Mouse (Mus musculus) hindbrain, embryonic 12.5 days (tissue): Measurements from ENCODE around the gene Fgb. TPM values are rescaled to one million over a fixed set of nuclear protein-coding genes. Genes with fewer than 3 reads are reported as not detected.

Experiments
- ATAC-seq: fragments of 200-750 bp; cut with Nextera tagmentation; 2 replicates; pipeline ENCODE4 v1.8.0; 2017; ENCODE audit warnings: moderate TSS enrichment; ENCODE audit not compliant: low FRiP score
- H3K27ac ChIP-seq: fragments of 300-500 bp; sonication (generic); 2 replicates; pipeline ENCODE4 v1.5.1; 2016; ENCODE audit warnings: mild to moderate bottlenecking
- H3K27me3 ChIP-seq: fragments of 300-500 bp; sonication (generic); 2 replicates; pipeline ENCODE4 v1.6.1; 2016; ENCODE audit warnings: mild to moderate bottlenecking
- H3K36me3 ChIP-seq: fragments of 300-500 bp; sonication (generic); 2 replicates; pipeline ENCODE4 v1.6.1; 2016; ENCODE audit warnings: mild to moderate bottlenecking
- H3K4me1 ChIP-seq: fragments of 300-500 bp; sonication (generic); 2 replicates; pipeline ENCODE4 v1.6.1; 2016
- H3K4me2 ChIP-seq: fragments of 300-500 bp; sonication (generic); replicated peaks from 2 replicates; pipeline ENCODE4 v1.6.1; 2016; ENCODE audit warnings: mild to moderate bottlenecking
- H3K4me3 ChIP-seq: fragments of 300-500 bp; sonication (generic); 2 replicates; pipeline ENCODE4 v1.5.1; 2016; ENCODE audit warnings: mild to moderate bottlenecking
- H3K9ac ChIP-seq: fragments of 300-500 bp; sonication (generic); 2 replicates; pipeline ENCODE4 v1.6.1; 2016; ENCODE audit warnings: mild to moderate bottlenecking, moderate library complexity
- H3K9me3 ChIP-seq: fragments of 300-500 bp; sonication (generic); replicated peaks from 2 replicates; pipeline ENCODE4 v1.6.1; 2016; ENCODE audit warnings: mild to moderate bottlenecking
- WGBS: fragments of 180-500 bp; shearing (Covaris S2); methylation state at CpG from one replicate; pipeline ENCODE4 v1.1.7; 2016; 5-methylcytosine and 5-hydroxymethylcytosine counted together
- polyA plus RNA-seq: library from polyadenylated mRNA; unstranded; fragments of >200 nt; fragmentation: Nextera tagmentation; extraction: Ambion mirVana; gene quantifications from 2 replicates; pipeline ENCODE4 v1.2.1, GENCODE M21; 2016

The Fgb gene
- polyA plus RNA-seq, 1 experiment from 2014 or later, result not detected

GRCm38 (mm10) chr3:83002191-83002590 lies 47.5 kb downstream of the Fgb start:
- Histone ChIP-seq H3K4me3 (no peak overlapping the region), H3K4me2 (no peak overlapping the region), H3K4me1 (no peaks in the 10 kb centered on the region), H3K9me3 (no peaks in the 10 kb centered on the region), H3K36me3 (no peaks in the 10 kb centered on the region), H3K9ac (no peak overlapping the region), H3K27ac (no peak overlapping the region), H3K27me3 (peaks cover 4% of the 10 kb centered on the region; the same call in 1 of the 2 replicates)
- 0% methylated on average over 2 of the region's 2 CpGs for WGBS
- no peak for ATAC-seq

GRCm38 (mm10) chr3:82999995-83000394 lies 49.7 kb downstream of the Fgb start:
- H3K4me2 ChIP-seq, result no peak overlapping the region
- no peaks in the 10 kb centered on the region for H3K36me3 ChIP-seq
- no peak for ATAC-seq
- no peak overlapping the region for H3K27ac ChIP-seq
- no peaks in the 10 kb centered on the region for H3K9me3 ChIP-seq
- H3K9ac ChIP-seq, result no peak overlapping the region
- peaks cover 6% of the 10 kb centered on the region; the same call in 1 of the 2 replicates for H3K4me1 ChIP-seq
- H3K4me3 ChIP-seq, result no peak overlapping the region
- peaks cover 12% of the 10 kb centered on the region for H3K27me3 ChIP-seq
- WGBS, result 91% methylated on average over 9 of the region's 9 CpGs

GRCm38 (mm10) chr3:82998772-82999463 lies 50.7 kb downstream of the Fgb start:
- Histone ChIP-seq H3K4me3 (no peak overlapping the region), H3K27ac (no peak overlapping the region), H3K27me3 (peaks cover 16% of the 10 kb centered on the region), H3K9ac (no peak overlapping the region), H3K36me3 (no peaks in the 10 kb centered on the region), H3K4me2 (no peak overlapping the region), H3K4me1 (peaks cover 6% of the 10 kb centered on the region; the same call in 1 of the 2 replicates), H3K9me3 (no peaks in the 10 kb centered on the region)
- ATAC-seq, result peak; percentile 88
- WGBS, result 31% methylated on average over 8 of the region's 8 CpGs

GRCm38 (mm10) chr3:82996656-82997055 lies 53.0 kb downstream of the Fgb start:
- Histone ChIP-seq H3K4me1 (peaks cover 6% of the 10 kb centered on the region; the same call in 1 of the 2 replicates), H3K27ac (no peak overlapping the region), H3K36me3 (no peaks in the 10 kb centered on the region), H3K9ac (no peak overlapping the region), H3K9me3 (no peaks in the 10 kb centered on the region), H3K4me2 (no peak overlapping the region), H3K4me3 (no peak overlapping the region), H3K27me3 (peaks cover 17% of the 10 kb centered on the region)
- 76% methylated on average over 3 of the region's 3 CpGs for WGBS
- ATAC-seq, result no peak

- H3K4me1 ChIP-seq, result peaks cover 6% of the 10 kb centered on the region; the same call in 1 of the 2 replicates
- no peaks in the 10 kb centered on the region for H3K36me3 ChIP-seq
- H3K27me3 ChIP-seq, result peaks cover 17% of the 10 kb centered on the region
- 3% methylated on average over 24 of the region's 24 CpGs for WGBS
- H3K9ac ChIP-seq, result 0 out of 2 replicates have a peak overlapping the region, but pooled peaks have one; percentile 41
- ATAC-seq, result peak; percentile 44; the same call in 1 of the 2 replicates
- no peaks in the 10 kb centered on the region for H3K9me3 ChIP-seq
- peak overlapping the region; percentile 28 for H3K4me3 ChIP-seq
- peak overlapping the region; percentile 55 for H3K4me2 ChIP-seq
- H3K27ac ChIP-seq, result no peak overlapping the region
Observed at GRCm38 (mm10) chr3:82995368-82995767, 54.3 kb downstream of the Fgb start.

- no peak for ATAC-seq
- Histone ChIP-seq H3K9me3 (no peaks in the 10 kb centered on the region), H3K4me1 (peaks cover 6% of the 10 kb centered on the region; the same call in 1 of the 2 replicates), H3K9ac (no peak overlapping the region), H3K36me3 (no peaks in the 10 kb centered on the region), H3K4me2 (no peak overlapping the region), H3K27me3 (peaks cover 17% of the 10 kb centered on the region), H3K27ac (no peak overlapping the region), H3K4me3 (no peak overlapping the region)
- WGBS, result 92% methylated on average over 6 of the region's 6 CpGs
Observed at GRCm38 (mm10) chr3:82992956-82993355, 56.7 kb downstream of the Fgb start.

GRCm38 (mm10) chr3:82991963-82992362 lies 57.7 kb downstream of the Fgb start:
- Histone ChIP-seq H3K4me1 (peaks cover 6% of the 10 kb centered on the region; the same call in 1 of the 2 replicates), H3K9me3 (no peaks in the 10 kb centered on the region), H3K27ac (no peak overlapping the region), H3K4me2 (no peak overlapping the region), H3K27me3 (peaks cover 11% of the 10 kb centered on the region), H3K4me3 (no peak overlapping the region), H3K36me3 (no peaks in the 10 kb centered on the region), H3K9ac (no peak overlapping the region)
- ATAC-seq, result no peak
- 79% methylated on average over 12 of the region's 12 CpGs for WGBS

Other genes starting within 250 kb of the Fgb start
- 4.1 and 5.2 TPM in 2 replicates for gene Rbm46, start 173.4 kb downstream of the Fgb start, polyA plus RNA-seq
- 0.04 and 0.10 TPM in 2 replicates for gene Lrat, start 145.9 kb downstream of the Fgb start, polyA plus RNA-seq
- not detected in 2 replicates for gene Fgg, start 42.1 kb downstream of the Fgb start, polyA plus RNA-seq
- not detected in 2 replicates for gene Fga, start 23.8 kb downstream of the Fgb start, polyA plus RNA-seq
- gene Plrg1, start 5.7 kb upstream of the Fgb start, polyA plus RNA-seq, result 105 and 106 TPM in 2 replicates
- 1.1 and 1.3 TPM in 2 replicates for gene Dchs2, start 78.1 kb upstream of the Fgb start, polyA plus RNA-seq